Mouse (Mus musculus) liver, embryonic 18 days (tissue): Measurements from ENCODE around the gene Paf1. TPM values are rescaled to one million over a fixed set of nuclear protein-coding genes. Genes with fewer than 3 reads are reported as not detected.

Experiments
- polyA plus RNA-seq: library from polyadenylated mRNA; depleted of rRNA; stranded (reverse); fragments of >200 nt; gene quantifications from 2 replicates; pipeline ENCODE4 v1.2.3, GENCODE M21; 2012; rRNA removed

The Paf1 gene
- polyA plus RNA-seq = 29.5 and 30.8 TPM in 2 replicates

DNA sequence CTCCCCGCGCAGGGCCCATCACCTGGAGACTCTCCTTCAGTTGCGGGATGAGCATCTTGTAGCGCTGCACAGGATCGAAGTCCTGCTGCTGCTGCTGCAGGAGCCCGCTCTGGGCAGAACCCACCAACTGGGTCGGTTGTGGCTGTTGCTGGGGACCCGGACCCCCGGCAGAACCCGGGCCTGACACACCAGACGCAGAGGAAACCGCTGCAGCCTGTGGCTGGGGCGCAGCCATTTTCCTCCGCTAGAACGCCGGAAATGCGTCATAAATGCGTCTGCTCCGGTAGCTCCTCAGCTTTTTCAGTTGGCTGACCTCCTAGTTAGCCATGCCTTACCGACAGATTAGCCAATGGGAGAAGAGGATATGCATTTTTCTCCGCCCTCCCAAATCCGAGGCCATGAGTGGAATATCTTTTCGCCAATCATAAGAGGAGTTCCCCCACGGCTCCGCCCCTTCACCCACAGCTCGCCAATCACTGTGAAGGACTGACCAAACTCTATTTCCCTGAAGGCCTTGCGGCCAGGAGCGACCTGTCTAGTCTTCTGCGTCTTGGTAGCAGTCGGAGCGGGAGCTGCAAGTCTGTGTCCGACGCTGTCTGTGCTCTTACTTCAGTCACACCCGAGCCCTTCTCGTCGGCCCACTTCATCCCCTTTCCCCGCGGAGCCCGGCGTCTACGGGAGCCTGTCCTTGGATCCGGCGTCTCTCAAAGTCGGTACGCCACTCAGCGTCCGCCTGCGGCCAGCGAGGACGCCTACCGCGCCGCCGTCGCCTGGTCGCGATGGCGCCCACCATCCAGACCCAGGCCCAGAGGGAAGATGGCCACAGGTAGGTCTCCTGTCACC is at the start of gene Paf1, which contains the start of gene Med29:
TSS of gene Paf1 (plus strand) at position 523 of the 843 bp plus-strand sequence.
TSS of gene Med29 (minus strand) at position 280 of the 843 bp plus-strand sequence.

DNA sequence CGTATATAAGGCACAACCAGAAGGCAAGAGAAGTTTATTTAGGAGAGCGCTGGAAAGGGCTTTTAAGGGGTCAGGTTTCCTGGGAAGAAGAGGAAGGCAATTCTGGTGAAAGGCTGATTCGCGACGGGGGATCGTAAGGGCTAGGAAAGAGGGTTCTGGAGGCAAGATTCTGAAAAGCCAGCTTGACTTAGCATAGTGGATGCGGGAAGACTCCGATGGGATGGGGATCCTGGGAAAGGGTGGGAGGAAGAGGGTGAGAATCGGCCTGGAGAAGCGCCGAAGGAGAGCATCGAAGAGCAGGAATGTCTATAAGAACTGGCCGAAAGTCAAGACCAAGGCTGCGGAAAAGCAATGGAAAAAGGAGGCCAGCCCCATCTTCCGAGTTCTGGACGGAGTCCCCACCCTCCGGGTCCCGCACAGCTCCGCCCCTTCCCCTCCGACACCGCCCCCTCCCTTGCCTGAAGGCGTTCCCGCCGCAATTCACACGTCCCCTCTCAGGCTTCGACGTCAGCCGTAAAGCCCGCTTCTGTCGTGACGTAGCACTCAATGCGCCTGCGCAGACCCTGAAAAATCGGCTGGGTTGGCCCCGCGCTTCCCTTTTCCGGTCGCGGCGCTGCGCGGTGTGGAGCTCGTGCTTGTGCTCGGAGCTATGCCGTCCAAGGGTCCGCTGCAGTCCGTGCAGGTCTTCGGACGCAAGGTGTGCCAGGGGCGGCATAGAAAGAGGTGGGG is 42.4 kb upstream of the Paf1 start, which contains the start of gene Rps16:
TSS of gene Rps16 (plus strand) at position 498 of the 729 bp plus-strand sequence.

DNA sequence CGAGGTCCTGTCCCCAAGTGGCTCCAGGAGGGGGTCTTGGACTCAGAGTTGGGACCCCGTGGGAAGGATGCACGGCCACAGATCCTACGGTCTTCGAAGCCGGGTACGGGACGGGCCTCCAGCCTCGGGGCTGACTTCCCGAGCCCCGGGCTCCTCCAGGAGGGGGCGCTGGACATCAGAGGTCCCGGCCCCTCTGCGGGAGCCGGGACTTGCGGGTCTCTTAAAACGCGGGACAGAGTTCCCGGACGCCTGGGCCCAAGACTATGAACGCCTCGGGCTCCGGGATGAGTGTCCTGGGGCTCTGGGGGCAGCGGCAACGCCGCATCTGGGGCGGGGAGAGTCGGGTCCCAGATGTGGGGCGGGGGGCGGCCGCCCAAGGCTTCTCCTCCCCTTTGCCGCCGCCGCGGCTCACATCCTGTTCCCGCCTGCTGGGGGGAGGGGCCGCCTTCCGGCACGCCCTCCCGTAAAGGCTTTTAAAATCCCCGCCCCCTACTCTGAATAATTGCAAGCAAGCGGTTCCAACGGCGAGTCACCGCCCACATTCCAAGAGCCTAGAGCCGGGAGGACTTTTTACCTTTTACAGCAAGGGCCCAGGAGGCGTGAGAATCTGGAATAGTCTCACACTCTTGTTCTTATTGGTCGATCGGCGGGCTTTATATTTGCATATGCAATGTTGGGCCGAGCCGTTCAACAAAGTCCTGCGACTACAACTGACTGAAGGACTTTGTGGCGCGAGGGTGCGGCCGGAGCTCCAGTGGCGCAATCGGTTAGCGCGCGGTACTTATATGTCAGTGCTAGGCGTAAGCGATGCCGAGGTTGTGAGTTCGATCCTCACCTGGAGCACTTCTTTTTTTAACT is 20.3 kb upstream of the Paf1 start, which contains the start of gene Plekhg2:
TSS of gene Plekhg2 (minus strand) at position 349 of the 858 bp plus-strand sequence.

DNA sequence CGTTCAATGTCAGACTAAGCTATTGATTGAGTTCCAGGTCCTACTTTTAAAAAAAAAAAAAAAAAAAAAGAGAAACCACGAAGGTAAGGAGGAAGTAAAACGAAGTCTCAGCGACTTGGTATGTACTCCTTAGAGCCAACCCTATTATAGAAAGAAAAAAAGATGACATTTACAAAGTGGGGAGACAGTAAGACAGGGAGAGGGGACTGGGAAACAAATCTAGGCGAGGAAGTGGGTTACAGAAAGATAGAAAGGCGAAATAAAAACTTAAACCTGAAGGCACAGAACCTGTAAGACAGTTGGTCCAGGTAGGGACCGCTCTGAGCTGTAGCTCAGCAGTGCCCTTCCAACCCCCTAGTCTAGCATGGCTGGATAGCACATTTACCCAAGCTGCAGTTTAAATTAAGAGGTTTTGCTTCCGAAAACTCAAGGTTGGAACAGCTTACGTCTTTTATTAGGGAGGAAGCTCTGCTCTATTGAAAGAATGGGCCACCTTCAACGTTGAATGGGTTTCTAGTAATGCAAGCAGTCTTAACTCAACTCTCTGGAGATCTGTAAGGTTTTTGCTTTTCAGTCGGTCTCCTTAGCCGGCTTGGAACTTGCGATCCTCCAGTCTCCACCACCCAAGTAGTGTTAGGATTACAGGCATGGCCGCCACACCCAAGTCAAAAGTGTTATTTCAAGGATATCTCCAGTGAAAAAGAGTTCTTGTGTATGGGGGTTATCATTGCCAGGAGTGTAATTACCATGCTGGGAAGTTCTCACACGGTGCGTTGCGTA is 12.3 kb upstream of the Paf1 start, which contains the start of gene Zfp36:
TSS of gene Zfp36 (minus strand) at position 17 of the 780 bp plus-strand sequence.

DNA sequence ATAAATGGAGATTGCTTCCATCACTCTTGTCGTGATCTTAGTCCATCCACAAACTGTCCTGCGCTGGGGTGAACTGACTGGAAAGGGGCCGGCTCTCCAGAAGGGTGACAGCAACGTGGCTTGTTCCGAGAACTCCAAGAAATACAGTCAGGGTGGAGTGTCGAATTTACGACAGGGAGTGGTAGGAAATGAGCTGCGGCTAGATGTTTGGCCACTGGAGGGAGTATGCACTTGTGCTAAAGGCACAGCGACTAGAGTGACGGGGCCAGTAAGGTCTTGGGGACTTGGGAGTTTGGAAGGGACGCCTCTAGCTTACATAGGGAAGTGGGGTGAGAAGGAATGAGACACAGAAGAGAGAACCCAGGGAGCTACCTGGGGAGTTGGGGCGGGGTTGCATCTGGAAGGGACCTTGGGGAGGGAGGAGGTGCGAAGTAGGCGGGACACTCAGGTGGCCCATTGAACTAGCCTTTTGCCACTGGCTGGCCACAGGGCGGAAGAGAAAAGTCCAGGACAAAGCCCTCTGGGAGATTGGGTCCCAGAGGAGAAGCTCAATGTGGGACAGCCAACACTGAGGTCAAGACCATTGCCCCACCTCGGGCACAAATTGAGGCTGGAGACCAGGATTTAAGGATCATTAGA is 44.3 kb downstream of the Paf1 start, which contains the start of gene Gmfg:
TSS of gene Gmfg (plus strand) at position 516 of the 639 bp plus-strand sequence.

Other genes starting within 250 kb of the Paf1 start
- 116 and 129 TPM in 2 replicates for gene Fbl, start 223.2 kb upstream of the Paf1 start, polyA plus RNA-seq
- gene Dyrk1b, start 213.5 kb upstream of the Paf1 start, polyA plus RNA-seq = 2.8 and 3.1 TPM in 2 replicates
- 2.4 and 2.5 TPM in 2 replicates for gene Eid2, start 125.1 kb upstream of the Paf1 start, polyA plus RNA-seq
- 2.0 TPM in 2 replicates for gene Eid2b, start 115.2 kb upstream of the Paf1 start, polyA plus RNA-seq
- gene Selenov, start 101.8 kb upstream of the Paf1 start, polyA plus RNA-seq = 0.02 TPM in 1 of 2 replicates, not detected in the other
- gene Dll3, start 90.7 kb upstream of the Paf1 start, polyA plus RNA-seq = 0.04 TPM in 1 of 2 replicates, not detected in the other
- 35.4 TPM in 2 replicates for gene Timm50, start 80.9 kb upstream of the Paf1 start, polyA plus RNA-seq
- 27.7 and 31.0 TPM in 2 replicates for gene Supt5, start 54.2 kb upstream of the Paf1 start, polyA plus RNA-seq
- 978 and 1,228 TPM in 2 replicates for gene Rps16, start 42.3 kb upstream of the Paf1 start, polyA plus RNA-seq
- gene Plekhg2, start 20.4 kb upstream of the Paf1 start, polyA plus RNA-seq = 2.9 and 3.2 TPM in 2 replicates
- gene Zfp36, start 12.7 kb upstream of the Paf1 start, polyA plus RNA-seq = 15.1 and 24.5 TPM in 2 replicates
- 20.6 and 21.0 TPM in 2 replicates for gene Med29, start 243 bp upstream of the Paf1 start, polyA plus RNA-seq
- 54.9 and 55.1 TPM in 2 replicates for gene Gmfg, start 44.5 kb downstream of the Paf1 start, polyA plus RNA-seq
- gene Lrfn1, start 59.0 kb downstream of the Paf1 start, polyA plus RNA-seq = 0.32 and 0.42 TPM in 2 replicates
- gene Ifnl2, start 117.5 kb downstream of the Paf1 start, polyA plus RNA-seq = not detected in 2 replicates
- gene Ifnl3, start 129.9 kb downstream of the Paf1 start, polyA plus RNA-seq = not detected in 2 replicates
- gene Sycn, start 147.9 kb downstream of the Paf1 start, polyA plus RNA-seq = 0.46 and 2.9 TPM in 2 replicates
- 0.04 and 0.07 TPM in 2 replicates for gene Nccrp1, start 154.3 kb downstream of the Paf1 start, polyA plus RNA-seq
- gene Samd4b, start 205.2 kb downstream of the Paf1 start, polyA plus RNA-seq = 8.5 and 12.5 TPM in 2 replicates
- gene Pak4, start 205.2 kb downstream of the Paf1 start, polyA plus RNA-seq = 7.5 and 9.7 TPM in 2 replicates
- gene Acp7, start 238.4 kb downstream of the Paf1 start, polyA plus RNA-seq = not detected in 2 replicates